Mouse (Mus musculus) CH12.LX (cell line): ENCODE data around the gene Scfd1. TPM values are rescaled to one million over a fixed set of nuclear protein-coding genes. Genes with fewer than 3 reads are reported as not detected.

Source experiments
- DNase-seq: peaks from one replicate; pipeline ENCODE4 v3.0.0-alpha.2; 2013; ENCODE audit errors: extremely low read depth
- H3K27ac ChIP-seq: 2 replicates; pipeline ENCODE4 v1.5.1; 2012; ENCODE audit warnings: low read depth, mild to moderate bottlenecking, control low read depth, moderate library complexity; ENCODE audit not compliant: insufficient read depth
- H3K27me3 ChIP-seq: replicated peaks from 2 replicates; pipeline ENCODE3; 2012; ENCODE audit warnings: inconsistent platforms
- H3K36me3 ChIP-seq, 2 experiments: replicated peaks in 1 of 2; 2 replicates each; pipeline versions ENCODE3 to v1.6.1; 2012; ENCODE audit warnings: inconsistent platforms in 1 of 2, low read length in 1 of 2, mild to moderate bottlenecking in 1 of 2, mixed read lengths in 1 of 2, moderate library complexity in 1 of 2; ENCODE audit not compliant: control insufficient read depth in 1 of 2, insufficient read depth in 1 of 2
- H3K4me1 ChIP-seq, 2 experiments: 2 replicates each; pipeline ENCODE4 v1.6.1; 2012; ENCODE audit warnings: inconsistent platforms in 1 of 2, moderate library complexity in 1 of 2; ENCODE audit not compliant: insufficient read depth in 2 of 2, control insufficient read depth in 1 of 2
- H3K4me2 ChIP-seq: 2 replicates; pipeline ENCODE4 v1.6.1; 2012; ENCODE audit warnings: low read depth, mild to moderate bottlenecking, control low read depth; ENCODE audit not compliant: poor library complexity, insufficient read depth, severe bottlenecking
- H3K4me3 ChIP-seq, 3 experiments: fragments of 150-350 bp in 1 of 3; sonication (generic) in 1 of 3; replicated peaks in 1 of 3; 2 replicates each; pipeline versions ENCODE3 to v1.5.1; 2011 to 2012; ENCODE audit warnings: low read depth in 2 of 3, low read length in 2 of 3, mild to moderate bottlenecking in 2 of 3, moderate library complexity in 2 of 3, control low read depth in 1 of 3, improper control_type of control experiment in 1 of 3, inconsistent platforms in 1 of 3, mixed read lengths in 1 of 3; ENCODE audit not compliant: poor library complexity in 1 of 3
- H3K79me2 ChIP-seq: replicated peaks from 2 replicates; pipeline ENCODE4 v1.6.1; 2012; ENCODE audit warnings: mild to moderate bottlenecking, moderate library complexity; ENCODE audit not compliant: control insufficient read depth, poor library complexity, insufficient read depth, severe bottlenecking; ENCODE audit errors: extremely low read depth
- H3K9ac ChIP-seq: 2 replicates; pipeline ENCODE4 v1.6.1; 2012; ENCODE audit warnings: low read depth, mild to moderate bottlenecking, control low read depth, moderate library complexity; ENCODE audit not compliant: insufficient read depth
- H3K9me3 ChIP-seq: replicated peaks from 2 replicates; pipeline ENCODE3; 2012; ENCODE audit warnings: low read length, inconsistent platforms, mixed read lengths
- BHLHE40 ChIP-seq: IDR thresholded peaks from 2 replicates; pipeline ENCODE4 v1.6.1; 2011; ENCODE audit warnings: mild to moderate bottlenecking, low read depth, low read length, improper control_type of control experiment
- CHD1 ChIP-seq: IDR thresholded peaks from 2 replicates; pipeline ENCODE4 v1.6.1; 2012; ENCODE audit warnings: low read depth, low read length, improper control_type of control experiment, inconsistent platforms
- CTCF ChIP-seq, 2 experiments: IDR thresholded peaks in 1 of 2; conservative IDR thresholded peaks in 1 of 2; 2 replicates each; pipeline ENCODE4 v1.5.1; 2011 to 2012; ENCODE audit warnings: low read depth in 2 of 2, low read length in 2 of 2, improper control_type of control experiment in 1 of 2, inconsistent platforms in 1 of 2, mild to moderate bottlenecking in 1 of 2, moderate library complexity in 1 of 2
- E2F4 ChIP-seq: IDR thresholded peaks from 2 replicates; pipeline ENCODE4 v1.6.1; 2011; ENCODE audit warnings: low read depth, low read length, improper control_type of control experiment; ENCODE audit not compliant: insufficient replicate concordance
- ETS1 ChIP-seq: conservative IDR thresholded peaks from 2 replicates; pipeline ENCODE4 v1.6.1; 2012; ENCODE audit warnings: low read depth, mild to moderate bottlenecking, inconsistent platforms, low read length, improper control_type of control experiment, moderate library complexity
- IRF4 ChIP-seq: IDR thresholded peaks from 2 replicates; pipeline ENCODE4 v1.6.1; 2014; ENCODE audit warnings: low read depth, mild to moderate bottlenecking, inconsistent platforms, low read length, improper control_type of control experiment
- JUN ChIP-seq: IDR thresholded peaks from 2 replicates; pipeline ENCODE4 v1.6.1; 2011; ENCODE audit warnings: low read depth, mild to moderate bottlenecking, low read length, improper control_type of control experiment, moderate library complexity; ENCODE audit not compliant: insufficient read depth
- JUND ChIP-seq: conservative IDR thresholded peaks from 2 replicates; pipeline ENCODE4 v1.6.1; 2011; ENCODE audit warnings: low read depth, low read length, improper control_type of control experiment
- MAFK ChIP-seq: IDR thresholded peaks from 2 replicates; pipeline ENCODE4 v1.6.1; 2011; ENCODE audit warnings: low read length, improper control_type of control experiment; ENCODE audit not compliant: insufficient replicate concordance
- MAX ChIP-seq: IDR thresholded peaks from 2 replicates; pipeline ENCODE4 v1.6.1; 2011; ENCODE audit warnings: low read length, improper control_type of control experiment
- MAZ ChIP-seq: IDR thresholded peaks from 2 replicates; pipeline ENCODE4 v1.6.1; 2012; ENCODE audit warnings: low read depth, mild to moderate bottlenecking, inconsistent platforms, low read length, improper control_type of control experiment, moderate library complexity
- MEF2A ChIP-seq: IDR thresholded peaks from 2 replicates; pipeline ENCODE4 v1.6.1; 2014; ENCODE audit warnings: low read depth, mild to moderate bottlenecking, inconsistent platforms, low read length, improper control_type of control experiment, borderline replicate concordance
- NELFE ChIP-seq: IDR thresholded peaks from 2 replicates; pipeline ENCODE4 v1.6.1; 2011; ENCODE audit warnings: low read depth, low read length, improper control_type of control experiment
- NRF1 ChIP-seq: IDR thresholded peaks from 2 replicates; pipeline ENCODE4 v1.6.1; 2014; ENCODE audit warnings: low read depth, mild to moderate bottlenecking, inconsistent platforms, low read length, improper control_type of control experiment, moderate library complexity
- POLR2A ChIP-seq: IDR thresholded peaks from 2 replicates; pipeline ENCODE4 v1.6.1; 2011; ENCODE audit warnings: low read depth, mild to moderate bottlenecking, improper control_type of control experiment, low read length
- SIN3A ChIP-seq: IDR thresholded peaks from 2 replicates; pipeline ENCODE4 v1.6.1; 2012; ENCODE audit warnings: low read length, improper control_type of control experiment, inconsistent platforms
- TBP ChIP-seq: conservative IDR thresholded peaks from 2 replicates; pipeline ENCODE4 v1.6.1; 2011; ENCODE audit warnings: low read depth, low read length, improper control_type of control experiment
- TCF12 ChIP-seq: IDR thresholded peaks from 2 replicates; pipeline ENCODE4 v1.6.1; 2014; ENCODE audit warnings: low read depth, mild to moderate bottlenecking, inconsistent platforms, low read length, improper control_type of control experiment
- UBTF ChIP-seq: IDR thresholded peaks from 2 replicates; pipeline ENCODE4 v1.6.1; 2012; ENCODE audit warnings: low read depth, mild to moderate bottlenecking, inconsistent platforms, low read length, improper control_type of control experiment, moderate library complexity
- USF1 ChIP-seq: IDR thresholded peaks from 2 replicates; pipeline ENCODE4 v1.6.1; 2014; ENCODE audit warnings: low read depth, mild to moderate bottlenecking, inconsistent platforms, low read length, improper control_type of control experiment
- ZC3H11A ChIP-seq: IDR thresholded peaks from 2 replicates; pipeline ENCODE4 v1.6.1; 2012; ENCODE audit warnings: low read depth, mild to moderate bottlenecking, inconsistent platforms, low read length, improper control_type of control experiment
- ZKSCAN1 ChIP-seq: IDR thresholded peaks from 2 replicates; pipeline ENCODE4 v1.6.1; 2012; ENCODE audit warnings: low read depth, inconsistent platforms, low read length, improper control_type of control experiment, borderline replicate concordance
- ZMIZ1 ChIP-seq: IDR thresholded peaks from 2 replicates; pipeline ENCODE4 v1.6.1; 2012; ENCODE audit warnings: low read depth, mild to moderate bottlenecking, inconsistent platforms, low read length, improper control_type of control experiment
- ZNF384 ChIP-seq: IDR thresholded peaks from 2 replicates; pipeline ENCODE4 v1.6.1; 2012; ENCODE audit warnings: low read depth, low read length, improper control_type of control experiment, inconsistent platforms
- dilution Hi-C: fragments of 300-500 bp; cut with MboI; formaldehyde crosslinking; loops from 2 replicates; pipeline ENCODE4 v1.14.3; 2020; ENCODE audit warnings: low sequenced_read_pairs; ENCODE audit not compliant: extremely low pct_unique_long_range_greater_than_20kb, extremely low pct_ligation_motif_present
- in situ Hi-C: fragments of 300-500 bp; cut with MboI; formaldehyde crosslinking; loops from 3 replicates; pipeline ENCODE4 v1.14.3; 2019; ENCODE audit warnings: low sequenced_read_pairs, low pct_ligation_motif_present, low pct_unique_long_range_greater_than_20kb, mixed read lengths
- polyA plus RNA-seq: library from polyadenylated mRNA; unstranded; fragments of >175 nt; gene quantifications from 2 replicates; pipeline ENCODE4 v1.2.1, GENCODE M21; 2012; ENCODE audit warnings: low read depth; ENCODE audit not compliant: insufficient read length
- total RNA-seq, 2 experiments: library from RNA; depleted of rRNA; stranded (reverse); fragments of 300-350 nt in 1 of 2; fragments of >200 nt in 1 of 2; gene quantifications; 2 replicates each; pipeline ENCODE4 v1.2.3; 2012 to 2014

Gene Scfd1
- total and polyA plus RNA-seq, 3 experiments, result 39.3 to 91.7 (median 48.0) TPM

DNA sequence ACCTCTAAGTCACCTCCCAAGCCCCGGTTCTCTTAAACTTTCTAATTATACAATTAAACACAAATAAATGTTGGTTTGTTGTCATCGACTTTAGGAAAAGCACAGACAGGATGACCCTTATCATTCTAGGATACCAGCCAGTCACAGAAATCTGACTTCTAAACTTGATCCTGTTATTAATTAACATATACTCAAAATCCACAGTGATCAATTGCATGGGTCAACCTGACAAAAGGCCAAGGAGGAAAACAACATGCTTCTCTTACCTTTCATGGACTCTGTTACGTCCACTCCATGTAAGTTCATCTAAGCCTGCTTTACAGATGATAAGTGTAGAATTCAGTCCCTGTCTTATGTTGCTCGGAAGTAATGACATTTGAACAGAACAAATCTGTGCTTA is 93.6 kb downstream of the Scfd1 start:
- H3K79me2 ChIP-seq, result no peaks in the 10 kb centered on the region
- no peak for DNase-seq
- H3K9ac ChIP-seq, result no peak overlapping the region
- H3K9me3 ChIP-seq, result no peaks in the 10 kb centered on the region
- H3K27ac ChIP-seq, result no peak overlapping the region
- TF ChIP-seq MAX (no peak), UBTF (no peak), ETS1 (no peak), NRF1 (no peak), ZNF384 (no peak), E2F4 (no peak), BHLHE40 (no peak)
- in situ Hi-C loops, result no loop called here
- H3K27me3 ChIP-seq, result no peaks in the 10 kb centered on the region
- no peaks in the 10 kb centered on the region for H3K4me1 ChIP-seq
- H3K4me3 ChIP-seq, result no peak overlapping the region
- H3K4me2 ChIP-seq, result no peak overlapping the region
- dilution Hi-C loops, result no loop called here
- no peaks in the 10 kb centered on the region for H3K36me3 ChIP-seq

DNA sequence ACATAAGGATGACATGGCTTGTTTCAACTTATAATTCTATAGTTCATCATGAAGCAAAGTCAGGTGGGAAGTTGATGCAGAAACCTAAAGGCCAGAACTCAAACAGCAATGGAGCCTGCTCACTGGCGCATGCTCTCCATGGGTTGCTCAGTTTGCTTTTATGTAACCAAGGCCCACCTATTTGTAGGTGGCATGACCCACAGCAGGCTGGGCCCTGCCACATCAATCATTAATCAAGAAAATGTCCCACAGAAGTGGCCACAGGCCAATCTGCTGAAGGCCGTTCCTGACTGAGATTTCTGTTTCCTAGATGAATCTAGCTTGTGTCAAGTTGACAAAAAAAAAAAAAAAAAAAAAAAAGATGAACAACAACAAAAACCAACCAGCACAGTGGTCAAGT is 103.9 kb downstream of the Scfd1 start:
- DNase-seq, result no peak
- Histone ChIP-seq H3K36me3 (no peaks in the 10 kb centered on the region), H3K9ac (no peak overlapping the region), H3K4me2 (no peak overlapping the region)
- in situ Hi-C loops, result no loop called here
- dilution Hi-C loops, result no loop called here
- no peak for TF ChIP-seq ZNF384
- TF ChIP-seq MAZ, result no peak
- no peak for TF ChIP-seq IRF4
- TF ChIP-seq SIN3A, result no peak
- TF ChIP-seq MAFK, result no peak
- no peak for TF ChIP-seq TCF12
- TF ChIP-seq NELFE, result no peak
- TF ChIP-seq CTCF (conservative IDR thresholded peaks at IDR 0.05 in 1 of 2, IDR thresholded peaks at IDR 0.05 in 1 of 2; ENCODE audit: low read depth in 2 of 2, low read length in 2 of 2), result no peak
- TF ChIP-seq MEF2A, result no peak
- TF ChIP-seq JUN, result no peak
- TF ChIP-seq ZKSCAN1, result no peak
- no peak for TF ChIP-seq POLR2A
- TF ChIP-seq CHD1, result no peak
- no peak for TF ChIP-seq JUND
- TF ChIP-seq MAX, result no peak
- TF ChIP-seq USF1, result no peak
- TF ChIP-seq TBP, result no peak
- TF ChIP-seq ZMIZ1, result no peak
- TF ChIP-seq NRF1, result no peak
- TF ChIP-seq ZC3H11A, result no peak
- TF ChIP-seq, all 38 proteins: peak for 0
- Histone ChIP-seq H3K4me1 (no peaks in the 10 kb centered on the region), H3K4me3 (no peak overlapping the region), H3K27me3 (no peaks in the 10 kb centered on the region), H3K79me2 (no peaks in the 10 kb centered on the region), H3K9me3 (no peaks in the 10 kb centered on the region), H3K27ac (no peak overlapping the region)
